Mouse (Mus musculus) midbrain, embryonic 14.5 days (tissue): ENCODE data around the gene Hoxc11. TPM values are rescaled to one million over a fixed set of nuclear protein-coding genes. Genes with fewer than 3 reads are reported as not detected.

Experiments
- ATAC-seq: fragments of 200-750 bp; cut with Nextera tagmentation; 2 replicates; pipeline ENCODE4 v1.8.0; 2017; ENCODE audit warnings: moderate number of reproducible peaks, moderate library complexity; ENCODE audit not compliant: low FRiP score, low TSS enrichment
- DNase-seq: peaks from one replicate; pipeline ENCODE4 v3.0.0-alpha.2; 2015
- H3K27ac ChIP-seq: fragments of 300-500 bp; sonication (generic); replicated peaks from 2 replicates; pipeline ENCODE4 v1.5.1; 2014; ENCODE audit warnings: mild to moderate bottlenecking, low read depth, low read length, moderate library complexity
- H3K27me3 ChIP-seq: fragments of 300-500 bp; sonication (generic); 2 replicates; pipeline ENCODE4 v1.6.1; 2014; ENCODE audit warnings: low read length, control low read depth, mixed read lengths; ENCODE audit not compliant: control insufficient read depth, insufficient read depth
- H3K36me3 ChIP-seq: fragments of 300-500 bp; sonication (generic); 2 replicates; pipeline ENCODE4 v1.6.1; 2014; ENCODE audit warnings: low read length, control low read depth; ENCODE audit not compliant: control insufficient read depth, insufficient read depth
- H3K4me1 ChIP-seq: fragments of 300-500 bp; sonication (generic); 2 replicates; pipeline ENCODE4 v1.6.1; 2014; ENCODE audit warnings: mild to moderate bottlenecking, antibody characterized with exemption, low read length, control low read depth; ENCODE audit not compliant: control insufficient read depth, insufficient read depth
- H3K4me2 ChIP-seq: fragments of 300-500 bp; sonication (generic); 2 replicates; pipeline ENCODE4 v1.6.1; 2014; ENCODE audit warnings: mild to moderate bottlenecking, low read length, moderate library complexity
- H3K4me3 ChIP-seq: fragments of 300-500 bp; sonication (generic); replicated peaks from 2 replicates; pipeline ENCODE4 v1.5.1; 2014; ENCODE audit warnings: low read depth, low read length
- H3K9ac ChIP-seq: fragments of 300-500 bp; sonication (generic); replicated peaks from 2 replicates; pipeline ENCODE4 v1.6.1; 2014; ENCODE audit warnings: mild to moderate bottlenecking, low read length, moderate library complexity
- H3K9me3 ChIP-seq: fragments of 300-500 bp; sonication (generic); 2 replicates; pipeline ENCODE4 v1.6.1; 2016; ENCODE audit warnings: low read length, control low read depth, mixed read lengths; ENCODE audit not compliant: control insufficient read depth
- WGBS: fragments of 180-500 bp; shearing (Covaris S2); extraction: QIAGEN DNeasy Blood & Tissue Kit; methylation state at CpG from one replicate; pipeline ENCODE4 v1.1.7; 2014; 5-methylcytosine and 5-hydroxymethylcytosine counted together
- polyA plus RNA-seq: library from polyadenylated mRNA; unstranded; fragments of >200 nt; fragmentation: Nextera tagmentation; extraction: Ambion mirVana; gene quantifications from 2 replicates; pipeline ENCODE4 v1.2.1, GENCODE M21; 2014

Hoxc11 gene
- not detected in 2 replicates for polyA plus RNA-seq

DNA sequence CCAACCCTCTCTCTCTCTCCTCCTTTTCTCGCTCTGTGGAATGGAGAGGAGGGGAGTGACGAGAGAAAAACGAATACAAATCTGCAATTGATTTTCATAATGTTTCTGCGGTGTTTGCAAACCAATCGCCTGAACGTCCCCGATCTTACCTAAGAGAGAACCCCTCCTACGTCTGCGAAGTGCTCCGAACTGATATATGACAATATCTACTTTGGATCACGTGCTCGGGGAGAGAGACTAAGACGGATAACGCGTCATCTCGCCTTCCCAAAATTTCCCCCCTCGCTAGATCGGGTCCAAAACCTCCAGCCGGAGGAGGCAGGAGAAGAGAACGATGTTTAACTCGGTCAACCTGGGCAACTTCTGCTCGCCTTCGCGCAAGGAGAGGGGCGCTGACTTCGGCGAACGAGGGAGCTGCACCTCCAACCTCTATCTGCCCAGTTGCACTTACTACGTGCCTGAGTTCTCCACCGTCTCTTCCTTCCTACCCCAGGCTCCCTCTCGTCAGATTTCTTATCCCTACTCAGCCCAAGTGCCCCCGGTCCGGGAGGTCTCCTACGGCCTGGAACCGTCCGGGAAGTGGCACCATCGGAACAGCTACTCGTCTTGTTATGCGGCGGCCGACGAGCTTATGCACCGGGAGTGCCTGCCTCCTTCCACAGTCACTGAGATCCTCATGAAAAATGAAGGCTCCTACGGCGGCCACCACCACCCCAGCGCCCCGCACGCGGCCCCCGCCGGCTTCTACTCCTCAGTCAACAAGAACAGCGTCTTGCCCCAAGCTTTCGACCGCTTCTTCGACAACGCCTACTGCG lies at the start of gene Hoxc11:
Gene Hoxc11, plus strand, starts transcription at position 236 of the 815 bp plus-strand sequence.
- H3K36me3 ChIP-seq: no peaks in the 10 kb centered on the region
- H3K4me3 ChIP-seq: no peak within 1 kb of the TSS
- H3K27me3 ChIP-seq: peaks cover 96% of the 10 kb centered on the region
- H3K9ac ChIP-seq: no peak within 1 kb of the TSS
- DNase-seq (no peak), ATAC-seq (no peak)
- H3K4me1 ChIP-seq: no peaks in the 10 kb centered on the region
- no peak within 1 kb of the TSS for H3K4me2 ChIP-seq
- H3K27ac ChIP-seq: no peak within 1 kb of the TSS
- under 1% methylated on average over 57 of the region's 57 CpGs for WGBS
- H3K9me3 ChIP-seq: no peaks in the 10 kb centered on the region

DNA sequence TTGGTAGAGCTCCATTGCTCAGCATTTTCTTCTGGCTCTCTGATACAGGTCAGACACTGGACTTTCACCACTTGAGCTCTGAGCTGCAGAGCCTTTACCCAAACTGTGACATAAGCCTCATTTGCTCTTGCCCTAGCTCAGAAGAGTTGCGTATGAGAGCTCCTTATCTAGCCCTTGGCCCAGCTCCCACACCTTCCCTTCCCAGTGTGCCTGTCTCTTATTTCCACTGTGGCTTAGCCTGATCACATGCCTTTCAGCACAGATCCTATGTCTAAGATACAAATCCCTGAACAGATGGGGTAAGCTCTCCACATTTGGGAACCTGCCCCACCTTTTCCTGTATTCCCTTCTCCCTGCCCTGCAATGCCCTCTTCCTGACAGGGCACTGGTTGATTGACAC lies 49.3 kb upstream of the Hoxc11 start:
- no peak overlapping the region for H3K4me2 ChIP-seq
- peaks cover 74% of the 10 kb centered on the region for H3K27me3 ChIP-seq
- no peak overlapping the region for H3K9ac ChIP-seq
- no peak overlapping the region for H3K4me3 ChIP-seq
- H3K36me3 ChIP-seq: no peaks in the 10 kb centered on the region
- DNase-seq (no peak), ATAC-seq (no peak)
- H3K9me3 ChIP-seq: no peaks in the 10 kb centered on the region
- 55% methylated on average over 1 of the region's 1 CpGs for WGBS
- H3K27ac ChIP-seq: no peak overlapping the region
- no peaks in the 10 kb centered on the region for H3K4me1 ChIP-seq

DNA sequence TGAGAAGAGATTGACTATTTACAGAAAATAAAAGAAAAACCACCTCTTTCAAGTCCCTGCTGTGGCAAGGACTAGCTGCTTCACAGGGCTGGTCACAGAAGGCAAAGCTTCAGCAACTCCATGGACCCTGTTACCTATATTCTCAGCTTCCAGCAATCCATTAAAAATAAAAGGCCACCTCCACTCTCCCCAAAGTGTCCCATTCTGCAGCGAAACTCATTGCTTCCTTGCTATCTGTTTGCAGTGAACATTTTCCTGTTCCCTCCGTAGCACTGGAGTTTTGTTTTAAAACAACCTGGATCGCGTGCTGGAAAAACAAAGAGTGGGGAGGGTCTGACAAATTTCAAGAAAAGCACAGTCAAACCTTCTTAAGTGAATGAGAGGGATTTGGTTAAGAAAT lies 44.7 kb upstream of the Hoxc11 start:
- Histone ChIP-seq H3K27ac (no peak overlapping the region), H3K36me3 (no peaks in the 10 kb centered on the region), H3K27me3 (peaks cover 94% of the 10 kb centered on the region), H3K4me1 (no peaks in the 10 kb centered on the region), H3K9me3 (no peaks in the 10 kb centered on the region), H3K4me2 (no peak overlapping the region), H3K9ac (no peak overlapping the region), H3K4me3 (no peak overlapping the region)
- ATAC-seq (no peak), DNase-seq (no peak)
- 3% methylated on average over 4 of the region's 4 CpGs for WGBS

DNA sequence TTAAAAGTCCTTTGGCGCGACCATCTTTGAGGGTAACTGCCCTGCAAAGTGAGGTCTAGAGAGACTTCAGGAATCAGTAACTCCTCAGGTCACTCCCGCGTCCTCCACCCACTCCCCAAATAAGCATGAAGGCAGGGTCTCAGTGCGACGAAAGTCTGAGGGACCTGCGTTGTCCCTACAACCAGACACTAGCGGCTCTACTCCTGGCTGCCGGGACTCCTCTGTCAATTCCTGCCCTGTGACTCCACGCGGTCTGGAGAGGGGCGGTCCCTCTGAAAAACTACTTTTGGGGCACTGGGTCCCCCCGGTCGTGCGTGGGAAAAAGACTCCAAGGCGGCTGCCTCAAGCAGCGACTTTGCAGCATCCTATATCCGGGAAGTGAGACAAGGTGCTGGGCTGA lies 44.2 kb upstream of the Hoxc11 start:
- Histone ChIP-seq H3K4me1 (no peaks in the 10 kb centered on the region), H3K9me3 (no peaks in the 10 kb centered on the region), H3K36me3 (no peaks in the 10 kb centered on the region), H3K9ac (no peak overlapping the region), H3K27me3 (peaks cover 94% of the 10 kb centered on the region), H3K4me3 (no peak overlapping the region), H3K27ac (no peak overlapping the region), H3K4me2 (no peak overlapping the region)
- WGBS: under 1% methylated on average over 18 of the region's 18 CpGs
- DNase-seq: no peak
- ATAC-seq: no peak

DNA sequence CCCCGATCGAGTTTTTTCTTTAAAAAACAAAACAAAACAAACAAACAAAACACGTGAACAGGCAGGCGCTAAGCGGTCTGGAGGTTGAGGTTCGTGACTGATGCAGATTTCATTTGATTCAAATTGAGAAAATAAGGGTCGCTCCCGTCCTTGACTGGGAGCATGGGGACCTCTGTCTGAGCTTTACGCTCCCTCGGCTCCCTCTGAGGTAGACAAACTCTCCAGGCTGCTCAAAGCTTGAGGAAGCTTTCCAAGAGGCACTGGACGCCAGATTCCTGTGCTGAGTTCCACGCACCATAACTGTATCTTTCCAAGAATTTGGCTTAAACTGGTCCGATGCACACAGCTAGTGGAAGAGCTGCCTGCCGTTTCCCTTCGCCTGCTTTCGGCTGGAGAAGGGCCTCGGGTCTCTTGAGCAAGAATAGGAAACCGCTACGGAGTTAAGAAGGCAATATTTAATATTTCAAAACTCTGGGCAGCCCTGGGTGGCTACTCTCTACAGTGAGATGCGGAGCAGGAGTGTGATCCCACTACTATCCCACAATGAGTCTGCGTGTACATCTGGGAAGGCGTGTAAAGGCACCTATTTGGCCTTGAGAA lies 43.6 kb upstream of the Hoxc11 start:
- Histone ChIP-seq H3K4me1 (no peaks in the 10 kb centered on the region), H3K27ac (no peak overlapping the region)
- DNase-seq: no peak

DNA sequence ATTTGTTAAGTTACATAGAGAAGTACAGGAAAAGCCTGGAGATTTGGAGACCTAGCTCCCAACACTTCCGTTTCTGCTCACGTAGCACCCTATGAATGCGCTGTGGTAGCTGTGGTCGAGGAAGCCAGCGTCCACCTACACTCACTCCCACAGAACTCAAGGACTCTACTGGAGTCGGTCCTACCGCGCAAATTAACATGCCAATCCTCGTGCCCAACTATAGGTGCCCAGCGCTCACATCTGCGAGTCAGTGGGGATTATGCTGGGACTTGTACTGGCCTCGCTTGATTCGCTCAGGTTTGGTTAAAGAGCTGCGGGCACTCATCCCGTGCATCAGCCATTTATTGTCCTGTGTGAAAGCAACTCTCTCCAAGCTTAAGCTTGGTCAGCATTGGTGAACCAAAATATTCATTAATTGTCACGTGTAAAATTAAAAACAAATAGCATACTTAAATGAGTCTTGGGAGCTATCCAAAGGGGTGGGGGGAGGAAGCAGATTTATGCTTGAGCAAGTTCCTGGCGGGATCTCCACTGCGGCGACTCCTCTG lies 41.1 kb upstream of the Hoxc11 start:
- ATAC-seq: no peak
- Histone ChIP-seq H3K27ac (no peak overlapping the region), H3K27me3 (peaks cover 95% of the 10 kb centered on the region), H3K4me3 (no peak overlapping the region), H3K36me3 (no peaks in the 10 kb centered on the region), H3K4me1 (no peaks in the 10 kb centered on the region), H3K9ac (no peak overlapping the region), H3K4me2 (no peak overlapping the region), H3K9me3 (no peaks in the 10 kb centered on the region)
- no peak for DNase-seq
- WGBS: 0% methylated on average over 19 of the region's 19 CpGs

More for the DNA sequence above, 43.6 kb upstream of the Hoxc11 start:
- WGBS: under 1% methylated on average over 22 of the region's 22 CpGs
- Histone ChIP-seq H3K4me2 (no peak overlapping the region), H3K27me3 (peaks cover 93% of the 10 kb centered on the region), H3K9me3 (no peaks in the 10 kb centered on the region), H3K9ac (no peak overlapping the region), H3K36me3 (no peaks in the 10 kb centered on the region), H3K4me3 (no peak overlapping the region)
- no peak for ATAC-seq

DNA sequence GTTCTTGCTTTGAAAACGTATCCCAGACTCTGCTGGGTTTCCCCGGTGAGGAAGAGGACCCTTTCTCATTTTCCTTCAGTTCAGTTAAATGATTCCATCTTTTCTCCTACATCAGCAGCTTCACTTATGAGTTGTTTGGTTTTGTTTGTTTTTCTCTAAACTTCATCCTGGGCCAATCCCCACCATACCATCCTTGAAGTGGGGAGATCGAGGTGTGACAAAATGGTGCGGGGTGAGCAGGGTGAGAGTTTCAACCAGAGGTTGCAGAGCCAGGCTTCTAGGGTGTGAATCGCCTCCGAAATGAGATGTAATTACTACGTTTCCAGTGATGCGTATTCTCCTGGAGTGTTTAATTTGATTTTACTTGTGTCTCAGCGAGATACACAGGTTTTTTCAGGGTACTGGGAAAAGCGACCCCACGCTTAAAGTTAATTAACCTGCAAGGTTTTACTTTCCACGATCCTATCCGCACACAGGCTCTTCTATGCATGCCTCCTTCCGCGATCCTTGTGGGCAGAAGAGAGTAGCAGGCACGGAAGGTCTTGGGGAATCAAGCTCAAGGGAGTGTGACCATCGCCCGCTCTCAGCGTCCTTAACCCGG lies 36.2 kb upstream of the Hoxc11 start:
- no peak for DNase-seq
- Histone ChIP-seq H3K36me3 (no peaks in the 10 kb centered on the region), H3K4me2 (no peak overlapping the region), H3K27ac (no peak overlapping the region), H3K4me1 (no peaks in the 10 kb centered on the region), H3K9ac (no peak overlapping the region), H3K9me3 (no peaks in the 10 kb centered on the region), H3K27me3 (peaks cover 97% of the 10 kb centered on the region), H3K4me3 (no peak overlapping the region)
- WGBS: 1% methylated on average over 20 of the region's 20 CpGs
- no peak for ATAC-seq

DNA sequence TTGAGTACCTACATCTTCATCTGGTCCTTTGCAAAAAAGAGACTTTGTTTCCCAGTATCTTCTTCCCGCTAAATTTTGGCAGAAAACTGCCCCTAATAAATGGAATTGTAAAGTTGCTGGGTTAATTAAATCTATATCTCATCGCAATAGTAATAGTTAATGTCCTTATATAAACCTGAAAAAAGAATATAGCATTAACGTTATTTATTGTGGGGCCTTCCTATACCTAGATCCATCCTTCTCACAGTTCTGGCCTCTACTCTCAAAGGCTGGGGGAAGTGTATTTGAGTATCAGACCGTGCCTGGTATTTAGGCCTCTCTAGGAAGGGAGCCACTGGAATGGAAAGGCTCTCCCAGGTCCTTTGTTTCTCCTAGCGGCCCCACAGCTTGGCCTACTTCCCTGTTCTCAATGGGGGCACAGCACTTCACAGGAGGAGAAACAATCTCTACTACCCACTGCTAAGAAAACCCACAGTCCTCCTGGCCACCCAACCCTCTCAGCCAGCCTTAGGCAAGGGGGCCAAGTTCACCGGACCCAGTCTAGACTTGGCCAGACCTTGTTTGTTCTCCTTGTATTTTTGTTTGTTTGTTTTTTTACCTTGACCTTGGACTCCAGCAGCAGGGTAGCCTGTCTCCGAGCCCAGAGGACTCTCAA lies 35.5 kb upstream of the Hoxc11 start:
- ATAC-seq (no peak), DNase-seq (no peak)
- WGBS: 1% methylated on average over 7 of the region's 7 CpGs
- no peaks in the 10 kb centered on the region for H3K9me3 ChIP-seq
- no peak overlapping the region for H3K4me2 ChIP-seq
- no peak overlapping the region for H3K9ac ChIP-seq
- peaks cover 97% of the 10 kb centered on the region for H3K27me3 ChIP-seq
- H3K4me1 ChIP-seq: no peaks in the 10 kb centered on the region
- H3K27ac ChIP-seq: no peak overlapping the region
- no peaks in the 10 kb centered on the region for H3K36me3 ChIP-seq
- H3K4me3 ChIP-seq: no peak overlapping the region
